Mouse (Mus musculus) hindbrain, embryonic 11.5 days (tissue): ENCODE results near the gene Nkain1. TPM values are rescaled to one million over a fixed set of nuclear protein-coding genes. Genes with fewer than 3 reads are reported as not detected.

Source experiments
- polyA plus RNA-seq: library from polyadenylated mRNA; unstranded; fragments of >200 nt; fragmentation: Nextera tagmentation; extraction: Ambion mirVana; gene quantifications from 2 replicates; pipeline ENCODE4 v1.2.1, GENCODE M21; 2014

Gene Nkain1
- polyA plus RNA-seq, 1 experiment from 2014 or later: 21.6 TPM

Other genes with a start within 250 kb of the Nkain1 start
- gene Zcchc17, start 214.2 kb downstream of the Nkain1 start, polyA plus RNA-seq: 79.3 and 85.1 TPM in 2 replicates
- gene Snrnp40, start 214.0 kb downstream of the Nkain1 start, polyA plus RNA-seq: 190 and 204 TPM in 2 replicates
- gene Pum1, start 89.1 kb upstream of the Nkain1 start, polyA plus RNA-seq: 106 and 117 TPM in 2 replicates
- 12.0 and 15.2 TPM in 2 replicates for gene Sdc3, start 218.4 kb upstream of the Nkain1 start, polyA plus RNA-seq